14 mouse cellular contexts compared by ENCODE assay signal in genomic region chr16:31299164-31299959, GRCm38 (mm10). TPM values are rescaled to one million over a fixed set of nuclear protein-coding genes. Genes with fewer than 3 reads are reported as not detected.
DNase-seq lines count a peak whose midpoint lies in the region; ATAC-seq and TF ChIP-seq lines count a peak whose summit lies in the region.
"Had no signal": no experiment of that assay in that cellular context is flagged by ENCODE, and none has a peak within 500 bp of the region (broad histone marks: within the 10 kb centered on the region; RNA-seq: fewer than 3 reads in every experiment).

No protein-coding gene starts in this region.

- no peak for TF ChIP-seq POLR2A in kidney, adult 2 months (IDR thresholded peaks at IDR 0.05; ENCODE audit: low read depth, low read length)

- 31% methylated on average over 11 of the region's 11 CpGs for WGBS in kidney, embryonic 15.5 days
- 51% methylated on average over 11 of the region's 11 CpGs for WGBS in kidney, adult 2 months
- 28% methylated on average over 11 of the region's 11 CpGs for WGBS in hindbrain, embryonic 14.5 days
- 33% methylated on average over 11 of the region's 11 CpGs for WGBS in midbrain, embryonic 15.5 days

- H3K4me2 ChIP-seq in kidney, embryonic 15.5 days = no peak overlapping the region
- no peak overlapping the region for H3K4me2 ChIP-seq in hindbrain, embryonic 14.5 days (replicated peaks)
- H3K4me2 ChIP-seq in midbrain, embryonic 15.5 days = no peak overlapping the region
- H3K4me2 ChIP-seq: forebrain, embryonic 12.5 days; liver, embryonic 15.5 days had no signal

- H3K4me3 ChIP-seq in kidney, embryonic 15.5 days (replicated peaks) = no peak overlapping the region
- no peak overlapping the region for H3K4me3 ChIP-seq in kidney, adult 2 months (ENCODE audit: insufficient read depth, low read depth, low read length)
- no peak overlapping the region for H3K4me3 ChIP-seq in hindbrain, embryonic 14.5 days (replicated peaks; ENCODE audit: low read length)
- no peak overlapping the region for H3K4me3 ChIP-seq in midbrain, embryonic 15.5 days
- H3K4me3 ChIP-seq: forebrain, embryonic 12.5 days; gastrocnemius, adult 2 months; liver, embryonic 15.5 days had no signal

- peaks cover 20% of the 10 kb centered on the region for H3K4me1 ChIP-seq in kidney, embryonic 15.5 days
- no peaks in the 10 kb centered on the region for H3K4me1 ChIP-seq in kidney, adult 2 months (ENCODE audit: control insufficient read depth, insufficient read depth, low read length)
- peaks cover 24% of the 10 kb centered on the region for H3K4me1 ChIP-seq in hindbrain, embryonic 14.5 days (replicated peaks; ENCODE audit: control insufficient read depth, insufficient read depth, low read length)
- peaks cover 22% of the 10 kb centered on the region for H3K4me1 ChIP-seq in midbrain, embryonic 15.5 days
- H3K4me1 ChIP-seq: liver, embryonic 15.5 days had no signal

- H3K36me3 ChIP-seq in kidney, embryonic 15.5 days = no peaks in the 10 kb centered on the region
- H3K36me3 ChIP-seq in kidney, adult 2 months (ENCODE audit: control insufficient read depth, insufficient read depth, low read length) = no peaks in the 10 kb centered on the region
- no peaks in the 10 kb centered on the region for H3K36me3 ChIP-seq in hindbrain, embryonic 14.5 days (replicated peaks; ENCODE audit: control insufficient read depth, insufficient read depth)
- H3K36me3 ChIP-seq in midbrain, embryonic 15.5 days (replicated peaks) = no peaks in the 10 kb centered on the region
- H3K36me3 ChIP-seq: forebrain, embryonic 12.5 days; liver, embryonic 15.5 days had no signal

- no peaks in the 10 kb centered on the region for H3K9me3 ChIP-seq in kidney, embryonic 15.5 days (replicated peaks)
- no peaks in the 10 kb centered on the region for H3K9me3 ChIP-seq in hindbrain, embryonic 14.5 days (ENCODE audit: control insufficient read depth, low read length)
- no peaks in the 10 kb centered on the region for H3K9me3 ChIP-seq in midbrain, embryonic 15.5 days
- H3K9me3 ChIP-seq: forebrain, embryonic 12.5 days; liver, embryonic 15.5 days had no signal

- no peak overlapping the region for H3K27ac ChIP-seq in kidney, embryonic 15.5 days
- no peak overlapping the region for H3K27ac ChIP-seq in kidney, adult 2 months (ENCODE audit: insufficient read depth, low read depth, low read length)
- no peak overlapping the region for H3K27ac ChIP-seq in hindbrain, embryonic 14.5 days
- H3K27ac ChIP-seq in midbrain, embryonic 15.5 days = no peak overlapping the region
- H3K27ac ChIP-seq: gastrocnemius, adult 2 months; liver, embryonic 15.5 days had no signal

- TF ChIP-seq CTCF in kidney, adult 2 months (conservative IDR thresholded peaks at IDR 0.05; ENCODE audit: insufficient read depth, insufficient read length, low read depth, low read length) = no peak

- no peaks in the 10 kb centered on the region for H3K27me3 ChIP-seq in kidney, embryonic 15.5 days
- H3K27me3 ChIP-seq in kidney, adult 2 months (replicated peaks; ENCODE audit: control insufficient read depth, insufficient read depth, low read length) = no peaks in the 10 kb centered on the region
- no peaks in the 10 kb centered on the region for H3K27me3 ChIP-seq in hindbrain, embryonic 14.5 days (ENCODE audit: control insufficient read depth, insufficient read depth, low read length)
- H3K27me3 ChIP-seq in midbrain, embryonic 15.5 days (replicated peaks) = no peaks in the 10 kb centered on the region
- H3K27me3 ChIP-seq: forebrain, embryonic 12.5 days; liver, embryonic 15.5 days had no signal

- no peak overlapping the region for H3K9ac ChIP-seq in kidney, embryonic 15.5 days
- no peak overlapping the region for H3K9ac ChIP-seq in hindbrain, embryonic 14.5 days
- no peak overlapping the region for H3K9ac ChIP-seq in midbrain, embryonic 15.5 days
- H3K9ac ChIP-seq: forebrain, embryonic 12.5 days; liver, embryonic 15.5 days had no signal

- DNase-seq in kidney, adult 2 months = no peak
- DNase-seq in brain, adult 2 months (ENCODE audit: low read depth, low spot score) = peak; percentile 31
- DNase-seq in hindbrain, embryonic 14.5 days (ENCODE audit: low spot score) = peak; percentile 25
- no peak for DNase-seq in cerebellum, postnatal 25 days
- no peak for DNase-seq in layer of hippocampus, postnatal 14 days (ENCODE audit: low spot score in 2 of 2)
- no peak for DNase-seq in thymus, postnatal 10 days (ENCODE audit: low spot score in 2 of 2)
- DNase-seq: adrenal gland, postnatal 10 days; gastrocnemius, adult 2 months; heart, postnatal 4 days; lung, postnatal 4 days had no signal

- ATAC-seq in kidney, embryonic 15.5 days (replicated peaks; ENCODE audit: low FRiP score) = peak; percentile 55
- ATAC-seq in hindbrain, embryonic 14.5 days (ENCODE audit: low FRiP score) = peak; percentile 48; the same call in 1 of the 2 replicates
- ATAC-seq in midbrain, embryonic 15.5 days (replicated peaks) = peak; percentile 57; the same call in 1 of the 2 replicates

RNA-seq across cellular contexts. Expression of gene Apod, which starts 15.2 kb away (rescaled TPM):
- 0.36 and 1.0 TPM in 2 replicates for polyA plus RNA-seq in kidney, embryonic 15.5 days (2015; fragmentation: Nextera tagmentation; extraction: Ambion mirVana)
- polyA plus RNA-seq in kidney, adult 2 months (2012; rRNA removed) = 1.4 and 2.5 TPM in 2 replicates
- 73.7 and 76.7 TPM in 2 replicates for polyA plus RNA-seq in hindbrain, embryonic 14.5 days (2014; fragmentation: Nextera tagmentation; extraction: Ambion mirVana)
- 93.2 and 105 TPM in 2 replicates for polyA plus RNA-seq in midbrain, embryonic 15.5 days (2015; fragmentation: Nextera tagmentation; extraction: Ambion mirVana)
- total RNA-seq in layer of hippocampus, postnatal 14 days (2021) = 10 to 100 TPM; 49.3 to 58.6 TPM
- polyA plus RNA-seq: liver, embryonic 15.5 days had no signal

RNA-seq across cellular contexts. Expression of gene Ppp1r2, which starts 24.3 kb away (rescaled TPM):
- polyA plus RNA-seq in kidney, embryonic 15.5 days (2015; fragmentation: Nextera tagmentation; extraction: Ambion mirVana) = 87.7 and 91.7 TPM in 2 replicates
- polyA plus RNA-seq in kidney, adult 2 months (2012; rRNA removed) = 30.4 and 33.5 TPM in 2 replicates
- 103 and 107 TPM in 2 replicates for polyA plus RNA-seq in hindbrain, embryonic 14.5 days (2014; fragmentation: Nextera tagmentation; extraction: Ambion mirVana)
- polyA plus RNA-seq in midbrain, embryonic 15.5 days (2015; fragmentation: Nextera tagmentation; extraction: Ambion mirVana) = 84.6 and 91.6 TPM in 2 replicates
- total RNA-seq in layer of hippocampus, postnatal 14 days (2021) = 10 to 100 TPM; 74.8 to 75.6 TPM

Comparison
In these comparisons a context has a peak if more than half of its experiments do, and no peak if none do; other contexts are left out.
1. DNase-seq: peak in brain, adult 2 months (single experiment) and hindbrain, embryonic 14.5 days (single experiment); none in kidney, adult 2 months (single experiment), cerebellum, postnatal 25 days (0 of 2), layer of hippocampus, postnatal 14 days (0 of 2) and thymus, postnatal 10 days (0 of 2).
2. RNA of gene Apod, which starts 15.2 kb away (polyA plus RNA-seq): 93.2 to 105 TPM in midbrain, embryonic 15.5 days and 73.7 to 76.7 TPM in hindbrain, embryonic 14.5 days; 1.4 to 2.5 TPM in kidney, adult 2 months and 0.36 to 1.0 TPM in kidney, embryonic 15.5 days; every median in the first group is over 10 times any median in the second.
3. Peak in every context shown above with its lines, with median percentiles within 50 percentile points of each other: ATAC-seq.